Mouse (Mus musculus) megakaryocyte, embryonic 14.5 days (primary cell): ENCODE measurements around the gene Gramd2. TPM values are rescaled to one million over a fixed set of nuclear protein-coding genes. Genes with fewer than 3 reads are reported as not detected.

Experiments
- H3K27me3 ChIP-seq: replicated peaks from 2 replicates; pipeline ENCODE3; 2012; ENCODE audit warnings: inconsistent platforms
- H3K36me3 ChIP-seq: replicated peaks from 2 replicates; pipeline ENCODE3; 2012; ENCODE audit warnings: low read length, inconsistent platforms, mixed read lengths
- H3K4me1 ChIP-seq: 2 replicates; pipeline ENCODE4 v1.6.1; 2012; ENCODE audit warnings: inconsistent platforms
- H3K4me3 ChIP-seq: replicated peaks from 2 replicates; pipeline ENCODE3; 2012; ENCODE audit warnings: moderate library complexity, mild to moderate bottlenecking, inconsistent platforms
- H3K9me3 ChIP-seq: 2 replicates; pipeline ENCODE4 v1.6.1; 2012; ENCODE audit warnings: inconsistent platforms
- FLI1 ChIP-seq: IDR thresholded peaks from 2 replicates; pipeline ENCODE4 v1.6.1; 2012; ENCODE audit warnings: low read length, inconsistent platforms, mixed read lengths
- GATA1 ChIP-seq: IDR thresholded peaks from 3 replicates; pipeline ENCODE4 v1.6.1; 2012; ENCODE audit warnings: mixed read lengths, low read length, inconsistent platforms, borderline replicate concordance
- polyA plus RNA-seq: library from polyadenylated mRNA; stranded (reverse); fragments of >175 nt; gene quantifications from 2 replicates; pipeline ENCODE4 v1.2.3, GENCODE M21; 2012; ENCODE audit warnings: low replicate concordance; ENCODE audit not compliant: insufficient read depth

The Gramd2 gene
- polyA plus RNA-seq: not detected in 2 replicates

GRCm38 (mm10) chr9:59679678-59680533 is at the start of gene Gramd2:
Gene Gramd2, plus strand, starts transcription at chr9:59680144.
- Histone ChIP-seq H3K36me3 (peaks cover 49% of the 10 kb centered on the region), H3K4me3 (peak within 1 kb of the TSS; percentile 86), H3K9me3 (no peaks in the 10 kb centered on the region), H3K27me3 (peaks cover 31% of the 10 kb centered on the region), H3K4me1 (peaks cover 50% of the 10 kb centered on the region)
- TF ChIP-seq GATA1 (no peak), FLI1 (no peak)

- H3K36me3 ChIP-seq: peaks cover 94% of the 10 kb centered on the region
- H3K4me3 ChIP-seq: no peak overlapping the region
- no peaks in the 10 kb centered on the region for H3K9me3 ChIP-seq
- peaks cover 40% of the 10 kb centered on the region for H3K4me1 ChIP-seq
- H3K27me3 ChIP-seq: no peaks in the 10 kb centered on the region
- no peak for TF ChIP-seq FLI1
- TF ChIP-seq GATA1: no peak
Observed at GRCm38 (mm10) chr9:59638372-59638771, 41.6 kb upstream of the Gramd2 start.

DNA sequence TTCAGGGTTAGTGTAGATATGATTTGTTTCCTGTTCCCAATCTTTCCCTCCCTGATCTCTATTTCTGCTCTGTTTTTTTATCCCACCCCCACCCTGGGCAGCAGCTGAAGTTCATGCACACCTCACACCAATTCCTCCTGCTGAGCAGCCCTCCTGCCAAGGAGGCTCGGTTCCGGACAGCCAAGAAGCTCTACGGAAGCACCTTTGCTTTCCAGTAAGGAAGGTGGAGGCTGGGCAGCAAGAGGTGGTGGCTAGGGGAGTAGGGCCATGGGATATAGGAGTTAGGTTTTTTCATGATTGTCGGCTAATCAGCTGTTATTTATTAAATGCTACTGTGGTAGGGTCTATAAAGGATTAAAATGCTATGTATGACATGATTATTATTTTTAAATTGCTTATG is 40.0 kb upstream of the Gramd2 start:
- H3K9me3 ChIP-seq: no peaks in the 10 kb centered on the region
- no peak overlapping the region for H3K4me3 ChIP-seq
- TF ChIP-seq FLI1 (no peak), GATA1 (no peak)
- no peaks in the 10 kb centered on the region for H3K27me3 ChIP-seq
- H3K36me3 ChIP-seq: peaks cover 91% of the 10 kb centered on the region
- peaks cover 37% of the 10 kb centered on the region for H3K4me1 ChIP-seq

GRCm38 (mm10) chr9:59641320-59641719 is 38.6 kb upstream of the Gramd2 start:
- peaks cover 30% of the 10 kb centered on the region for H3K4me1 ChIP-seq
- peaks cover 89% of the 10 kb centered on the region for H3K36me3 ChIP-seq
- H3K27me3 ChIP-seq: no peaks in the 10 kb centered on the region
- TF ChIP-seq FLI1 (no peak), GATA1 (no peak)
- H3K9me3 ChIP-seq: no peaks in the 10 kb centered on the region
- H3K4me3 ChIP-seq: no peak overlapping the region

GRCm38 (mm10) chr9:59649911-59650310 is 30.0 kb upstream of the Gramd2 start:
- TF ChIP-seq GATA1: no peak
- Histone ChIP-seq H3K4me1 (peaks cover 33% of the 10 kb centered on the region), H3K27me3 (no peaks in the 10 kb centered on the region), H3K4me3 (no peak overlapping the region), H3K9me3 (no peaks in the 10 kb centered on the region), H3K36me3 (peaks cover 62% of the 10 kb centered on the region)

DNA sequence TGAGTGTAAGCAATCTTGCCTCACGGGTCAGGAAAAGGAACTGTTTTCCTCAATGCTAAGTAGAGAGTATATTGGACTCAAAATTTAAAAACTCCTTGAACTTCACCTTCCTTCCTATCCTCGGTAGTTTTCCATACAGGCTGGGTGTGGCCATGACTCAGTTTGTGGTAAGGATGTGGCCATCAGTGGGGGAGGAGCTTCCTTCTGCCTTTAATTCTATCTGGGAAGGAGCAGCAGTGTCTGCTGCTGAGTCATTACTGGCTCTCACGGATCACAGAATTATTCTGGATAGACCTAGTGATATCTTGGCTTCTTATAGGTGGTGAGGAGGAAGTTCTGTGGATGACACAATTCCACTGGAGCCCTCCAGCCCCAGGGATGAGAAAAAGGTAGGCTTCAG is 26.6 kb upstream of the Gramd2 start:
- Histone ChIP-seq H3K36me3 (peaks cover 40% of the 10 kb centered on the region), H3K9me3 (no peaks in the 10 kb centered on the region), H3K4me1 (peaks cover 61% of the 10 kb centered on the region), H3K4me3 (peak overlapping the region; percentile 86), H3K27me3 (no peaks in the 10 kb centered on the region)
- TF ChIP-seq GATA1: no peak
- 0 out of 2 replicates have a peak, but pooled peaks have one; percentile 8 for TF ChIP-seq FLI1

DNA sequence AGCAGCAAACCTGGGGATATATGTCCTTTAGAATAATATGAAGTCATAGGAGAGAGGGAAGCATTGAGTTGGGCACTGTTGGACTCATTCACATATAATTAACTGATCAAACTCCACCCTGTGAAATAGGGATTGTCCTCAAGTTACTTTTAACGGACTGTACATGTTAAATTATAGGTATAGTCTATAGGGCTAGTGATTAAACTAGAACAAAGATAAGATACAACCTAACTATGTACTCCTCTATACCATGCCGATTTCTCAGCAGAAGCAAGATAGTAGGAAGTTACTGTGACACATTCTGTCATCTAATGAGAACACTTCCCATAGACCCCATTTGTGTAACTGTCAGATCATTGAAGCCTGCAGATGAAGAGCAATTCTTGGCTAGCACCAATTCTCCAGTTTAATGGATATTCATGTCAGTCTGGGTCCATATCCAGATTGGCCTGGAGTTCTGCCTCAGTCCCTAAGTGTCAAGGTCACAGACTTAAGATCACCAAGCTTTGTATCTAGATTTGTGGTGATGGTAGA is 25.4 kb upstream of the Gramd2 start:
- TF ChIP-seq FLI1: no peak
- no peak for TF ChIP-seq GATA1
- Histone ChIP-seq H3K36me3 (peaks cover 28% of the 10 kb centered on the region), H3K4me3 (peak overlapping the region; percentile 94), H3K4me1 (peaks cover 73% of the 10 kb centered on the region), H3K27me3 (no peaks in the 10 kb centered on the region), H3K9me3 (no peaks in the 10 kb centered on the region)

- H3K9me3 ChIP-seq: no peaks in the 10 kb centered on the region
- H3K4me3 ChIP-seq: peak within 1 kb of the TSS; percentile 94
- H3K36me3 ChIP-seq: peaks cover 27% of the 10 kb centered on the region
- TF ChIP-seq FLI1: no peak
- no peak for TF ChIP-seq GATA1
- peaks cover 89% of the 10 kb centered on the region for H3K4me1 ChIP-seq
- H3K27me3 ChIP-seq: no peaks in the 10 kb centered on the region
Observed at GRCm38 (mm10) chr9:59655958-59656634, 23.8 kb upstream of the Gramd2 start, which contains the start of gene Pkm. Gene Pkm, plus strand, starts transcription at chr9:59656368.

DNA sequence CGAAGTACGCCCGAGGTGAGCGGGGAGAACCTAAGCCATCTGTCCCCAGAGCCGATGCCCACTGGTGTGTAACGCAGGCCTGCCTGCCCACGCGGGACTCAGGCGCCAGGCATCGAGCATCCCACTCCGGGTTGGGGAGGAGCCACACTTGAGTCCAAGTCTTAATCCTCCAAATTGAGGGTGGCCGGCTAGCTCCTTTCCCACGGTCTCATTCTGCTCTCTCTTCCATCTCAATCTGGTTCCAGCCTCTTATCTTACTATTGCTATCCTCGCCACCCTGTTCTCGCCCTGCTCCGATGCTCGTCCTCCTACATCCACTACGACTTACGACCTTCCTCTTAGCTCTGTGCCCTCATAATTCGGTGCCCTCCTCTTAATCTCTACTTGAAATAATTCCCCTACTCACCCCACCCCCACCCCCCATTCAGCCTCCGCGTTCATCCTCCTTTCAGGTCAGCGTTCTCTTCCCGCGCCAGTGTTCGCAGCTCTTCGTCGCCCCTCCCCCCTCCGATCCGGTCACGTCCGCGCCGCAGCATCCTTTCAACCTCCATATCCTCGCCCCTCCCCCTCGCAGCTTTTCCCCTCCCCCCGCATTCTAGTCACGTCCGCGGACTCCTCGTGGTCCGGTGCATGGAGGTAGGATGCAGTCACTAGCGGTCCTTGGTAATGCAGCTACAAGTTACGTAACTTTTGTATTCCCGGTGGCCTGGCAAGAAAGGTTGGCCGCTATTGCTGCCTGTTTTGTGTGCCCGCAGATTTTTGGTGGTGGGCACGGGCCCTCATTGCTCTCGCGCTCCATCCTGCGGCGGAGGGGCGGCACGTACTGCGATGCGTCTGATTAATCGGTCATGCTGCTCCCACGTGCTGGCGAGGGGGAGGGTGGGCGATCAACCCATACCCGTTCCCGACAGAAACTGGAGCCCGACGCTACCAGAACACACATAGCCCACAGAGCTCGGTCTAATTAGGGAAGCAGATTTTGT is 23.0 kb upstream of the Gramd2 start:
- peak overlapping the region; percentile 94 for H3K4me3 ChIP-seq

More for the DNA sequence above, 23.0 kb upstream of the Gramd2 start:
- Histone ChIP-seq H3K27me3 (no peaks in the 10 kb centered on the region), H3K4me1 (peaks cover 94% of the 10 kb centered on the region), H3K9me3 (no peaks in the 10 kb centered on the region), H3K36me3 (peaks cover 28% of the 10 kb centered on the region)
- TF ChIP-seq GATA1 (no peak), FLI1 (no peak)
